Mouse (Mus musculus) G1E (cell line): ENCODE measurements at regions not wholly inside any gene's neighbourhood (a gene's known extent, or its start where the extent isn't known, plus 50 kb on each side); places are given as distances from the start of the nearest gene placed in this dataset.

ENCODE experiments used
- ATAC-seq: 2 replicates; pipeline ENCODE4 v1.8.0; 2016; ENCODE audit warnings: mild to moderate bottlenecking; ENCODE audit not compliant: insufficient number of reproducible peaks, poor library complexity, low FRiP score, severe bottlenecking; ENCODE audit errors: extremely low read depth
- DNase-seq: peaks from one replicate; pipeline ENCODE4 v3.0.0; 2012; ENCODE audit warnings: low spot score
- H3K27me3 ChIP-seq: 2 replicates; pipeline ENCODE4 v1.6.1; 2012; ENCODE audit warnings: mild to moderate bottlenecking, low read length, inconsistent platforms; ENCODE audit not compliant: insufficient read depth
- H3K36me3 ChIP-seq: replicated peaks from 2 replicates; pipeline ENCODE3; 2012; ENCODE audit warnings: mild to moderate bottlenecking, inconsistent platforms
- H3K4me1 ChIP-seq: 2 replicates; pipeline ENCODE4 v1.6.1; 2012; ENCODE audit warnings: low read depth, low read length, inconsistent platforms, mixed read lengths; ENCODE audit not compliant: insufficient read depth
- H3K4me3 ChIP-seq: 2 replicates; pipeline ENCODE4 v1.5.1; 2012; ENCODE audit warnings: low read depth, mild to moderate bottlenecking, inconsistent platforms, low read length, moderate library complexity, mixed read lengths
- H3K9me3 ChIP-seq: replicated peaks from 2 replicates; pipeline ENCODE4 v1.6.1; 2012; ENCODE audit warnings: inconsistent platforms
- CTCF ChIP-seq: IDR thresholded peaks from 2 replicates; pipeline ENCODE4 v1.5.1; 2012; ENCODE audit warnings: low read depth, low read length, inconsistent platforms, mixed read lengths
- GATA1 ChIP-seq: IDR thresholded peaks from 2 replicates; pipeline ENCODE4 v1.6.1; 2012; ENCODE audit warnings: borderline replicate concordance, low read length, inconsistent platforms, mixed read lengths
- GATA2 ChIP-seq: IDR thresholded peaks from 2 replicates; pipeline ENCODE4 v1.6.1; 2012; ENCODE audit warnings: low read depth, low read length, inconsistent platforms, borderline replicate concordance
- POLR2AphosphoS5 ChIP-seq: IDR thresholded peaks from 2 replicates; pipeline ENCODE4 v1.6.1; 2012; ENCODE audit warnings: low read depth, low read length, inconsistent platforms; ENCODE audit not compliant: insufficient replicate concordance
- TAL1 ChIP-seq: conservative IDR thresholded peaks from 2 replicates; pipeline ENCODE4 v1.6.1; 2012; ENCODE audit warnings: low read depth, low read length, inconsistent platforms, mixed read lengths

GRCm38 (mm10) chr1:57144181-57144580, 165.7 kb upstream of the Satb2 start:
- no peaks in the 10 kb centered on the region for H3K4me1 ChIP-seq
- TF ChIP-seq POLR2AphosphoS5 (no peak), GATA2 (no peak), GATA1 (no peak), TAL1 (no peak)
- H3K36me3 ChIP-seq, result no peaks in the 10 kb centered on the region
- peaks cover 9% of the 10 kb centered on the region for H3K9me3 ChIP-seq
- DNase-seq (no peak), ATAC-seq (no peak)
- no peak overlapping the region for H3K4me3 ChIP-seq
- no peaks in the 10 kb centered on the region for H3K27me3 ChIP-seq

- no peak for DNase-seq
- Histone ChIP-seq H3K36me3 (no peaks in the 10 kb centered on the region), H3K27me3 (no peaks in the 10 kb centered on the region), H3K4me1 (no peaks in the 10 kb centered on the region), H3K4me3 (no peak overlapping the region), H3K9me3 (peaks cover 13% of the 10 kb centered on the region)
- no peak for TF ChIP-seq GATA1
- no peak for ATAC-seq
These were observed 177.4 kb upstream of the Satb2 start for GRCm38 (mm10) chr1:57155869-57156268.

- Histone ChIP-seq H3K27me3 (no peaks in the 10 kb centered on the region), H3K9me3 (peaks cover 11% of the 10 kb centered on the region; the same call in 1 of the 2 replicates), H3K4me1 (no peaks in the 10 kb centered on the region), H3K4me3 (no peak overlapping the region), H3K36me3 (no peaks in the 10 kb centered on the region)
- TF ChIP-seq TAL1 (no peak), CTCF (no peak), GATA2 (no peak), POLR2AphosphoS5 (no peak), GATA1 (no peak)
- ATAC-seq (no peak), DNase-seq (no peak)
These were observed 186.0 kb upstream of the Satb2 start for GRCm38 (mm10) chr1:57164443-57164842.

- H3K36me3 ChIP-seq, result no peaks in the 10 kb centered on the region
- H3K9me3 ChIP-seq, result peaks cover 9% of the 10 kb centered on the region
- DNase-seq (no peak), ATAC-seq (no peak)
- TF ChIP-seq CTCF (no peak), POLR2AphosphoS5 (no peak), TAL1 (no peak), GATA1 (no peak), GATA2 (no peak)
- no peaks in the 10 kb centered on the region for H3K27me3 ChIP-seq
- H3K4me3 ChIP-seq, result no peak overlapping the region
- no peaks in the 10 kb centered on the region for H3K4me1 ChIP-seq
These were observed 195.9 kb upstream of the Satb2 start for GRCm38 (mm10) chr1:57174289-57174890.

GRCm38 (mm10) chr1:57188796-57189319, 188.6 kb upstream of the 1700066M21Rik start:
- H3K36me3 ChIP-seq, result no peaks in the 10 kb centered on the region
- no peaks in the 10 kb centered on the region for H3K27me3 ChIP-seq
- no peak for ATAC-seq
- DNase-seq, result no peak
- no peak overlapping the region for H3K4me3 ChIP-seq
- H3K9me3 ChIP-seq, result peaks cover 26% of the 10 kb centered on the region
- H3K4me1 ChIP-seq, result no peaks in the 10 kb centered on the region
- TF ChIP-seq CTCF (no peak), GATA2 (no peak), TAL1 (no peak), GATA1 (no peak), POLR2AphosphoS5 (no peak)

GRCm38 (mm10) chr1:57201274-57201673, 176.1 kb upstream of the 1700066M21Rik start:
- Histone ChIP-seq H3K9me3 (peaks cover 16% of the 10 kb centered on the region), H3K27me3 (no peaks in the 10 kb centered on the region), H3K4me3 (no peak overlapping the region), H3K36me3 (no peaks in the 10 kb centered on the region), H3K4me1 (no peaks in the 10 kb centered on the region)
- ATAC-seq (no peak), DNase-seq (no peak)
- TF ChIP-seq POLR2AphosphoS5 (no peak), GATA2 (no peak), CTCF (no peak), TAL1 (no peak), GATA1 (no peak)

GRCm38 (mm10) chr1:57204331-57204730, 173.1 kb upstream of the 1700066M21Rik start:
- no peak for DNase-seq
- no peaks in the 10 kb centered on the region for H3K4me1 ChIP-seq
- TF ChIP-seq GATA1, result no peak
- TF ChIP-seq POLR2AphosphoS5, result no peak
- no peak for TF ChIP-seq TAL1
- TF ChIP-seq GATA2, result no peak
- TF ChIP-seq CTCF, result no peak

More at GRCm38 (mm10) chr1:57204331-57204730, 173.1 kb upstream of the 1700066M21Rik start:
- Histone ChIP-seq H3K4me3 (no peak overlapping the region), H3K27me3 (no peaks in the 10 kb centered on the region), H3K36me3 (no peaks in the 10 kb centered on the region), H3K9me3 (peaks cover 12% of the 10 kb centered on the region)
- ATAC-seq, result no peak
